Mouse (Mus musculus) right cerebral cortex, adult 18-20 months (tissue): ENCODE results near the gene Akap2.
A peak's percentile ranks its signal among the peaks of the same experiment; 100 is the strongest.

Source experiments
- DNase-seq: peaks from one replicate; pipeline ENCODE4 v3.0.0; 2022; ENCODE audit warnings: mixed read lengths

Gene Akap2

DNA sequence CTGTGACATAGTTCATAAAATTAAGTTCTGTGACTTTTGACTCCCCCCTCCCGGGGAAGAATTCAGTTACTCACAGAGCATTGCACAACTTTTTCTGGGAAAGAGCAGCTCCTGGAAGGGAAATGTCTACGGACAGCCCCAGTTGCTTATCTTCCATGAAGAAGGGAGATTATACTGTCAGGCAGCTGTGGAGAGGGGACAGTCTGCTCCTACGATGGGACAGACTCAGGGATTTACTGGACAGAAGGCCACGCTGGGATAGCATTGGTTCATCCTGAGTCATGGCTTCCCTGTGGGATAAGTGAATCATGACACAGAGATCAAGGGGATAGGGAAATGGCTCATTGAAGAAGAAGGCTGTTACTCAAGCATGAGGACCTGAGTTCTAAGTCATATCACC lies 121.9 kb downstream of the Akap2 start:
- no peak for DNase-seq

DNA sequence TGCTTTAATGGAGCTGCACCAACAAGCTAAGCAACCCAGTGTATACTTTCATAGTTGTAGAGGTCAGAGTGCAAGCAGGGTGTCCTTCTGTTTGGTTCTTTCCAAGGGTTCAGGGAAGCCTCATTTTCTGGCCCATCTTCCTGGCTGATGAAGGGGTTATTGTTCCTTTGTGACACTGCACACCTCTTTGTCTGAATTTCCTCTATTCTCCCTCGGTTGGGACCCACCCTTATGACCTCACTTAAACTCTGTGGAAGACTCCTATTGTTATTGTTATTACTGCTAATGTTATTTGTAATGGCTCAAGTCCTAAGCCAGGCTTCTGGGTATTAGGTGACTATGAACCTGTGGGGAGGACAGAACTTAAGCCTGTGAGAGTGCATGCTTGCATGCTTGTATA lies 124.5 kb downstream of the Akap2 start:
- no peak for DNase-seq

DNA sequence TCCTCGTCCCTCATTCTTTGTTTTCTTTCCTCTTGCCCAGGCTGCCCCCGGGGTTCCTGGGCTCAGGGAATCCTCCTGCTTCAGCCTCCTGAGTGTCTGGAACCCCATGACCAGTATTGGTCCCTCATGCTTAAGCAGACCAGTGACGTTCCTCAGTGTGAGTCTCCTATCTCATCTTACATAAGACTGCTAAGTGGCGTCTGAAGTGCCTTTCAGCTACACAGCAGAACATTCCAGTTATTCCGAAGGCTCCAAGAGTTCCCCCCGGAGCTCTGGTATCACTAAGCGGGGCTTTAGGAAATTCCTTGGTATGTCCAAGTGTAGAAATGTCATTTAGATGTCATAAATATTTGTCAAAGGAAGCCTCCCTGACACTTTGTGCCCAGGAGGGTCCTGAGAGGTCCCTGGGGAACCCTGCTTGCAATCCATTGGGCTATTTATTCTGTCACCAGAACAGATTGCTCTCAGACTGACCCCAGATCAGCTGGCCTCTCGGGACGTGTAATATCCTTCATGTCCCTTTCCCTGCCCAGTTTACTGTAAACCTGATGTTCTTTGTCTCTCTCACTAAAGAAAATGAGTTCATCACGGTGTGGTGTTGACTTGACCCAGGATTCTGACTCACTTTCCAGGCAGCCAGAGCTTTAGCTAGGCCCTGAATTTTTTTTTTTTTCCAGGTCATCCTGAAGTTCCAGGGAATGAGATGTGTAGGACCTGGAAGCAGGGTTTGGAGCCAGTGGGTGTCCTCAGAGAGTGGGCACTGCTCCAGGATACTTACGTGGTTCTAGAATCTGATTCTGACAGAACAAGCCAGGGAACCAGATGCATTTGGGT lies 125.2 kb downstream of the Akap2 start:
- DNase-seq, result no peak

DNA sequence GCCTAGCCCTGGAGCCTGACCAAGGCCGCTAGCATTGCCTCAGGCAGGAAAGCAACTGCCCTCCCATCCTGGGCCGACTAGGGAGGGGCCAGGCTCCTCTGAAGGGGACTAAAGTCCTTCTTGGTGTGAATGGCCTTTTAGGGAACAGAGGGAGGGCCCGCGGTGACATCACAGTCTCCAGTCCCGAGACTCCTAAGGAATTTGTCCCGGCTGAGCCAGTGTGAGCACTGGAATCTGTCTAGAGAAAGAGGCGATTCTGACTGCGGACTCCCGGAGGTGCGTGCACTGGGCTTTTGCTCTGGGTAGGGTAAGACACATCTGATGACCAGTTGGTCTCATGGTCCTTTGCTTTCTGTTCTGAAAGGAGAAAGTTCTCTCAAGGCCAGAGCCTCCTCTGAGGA lies 127.6 kb downstream of the Akap2 start:
- peak; percentile 40 for DNase-seq

DNA sequence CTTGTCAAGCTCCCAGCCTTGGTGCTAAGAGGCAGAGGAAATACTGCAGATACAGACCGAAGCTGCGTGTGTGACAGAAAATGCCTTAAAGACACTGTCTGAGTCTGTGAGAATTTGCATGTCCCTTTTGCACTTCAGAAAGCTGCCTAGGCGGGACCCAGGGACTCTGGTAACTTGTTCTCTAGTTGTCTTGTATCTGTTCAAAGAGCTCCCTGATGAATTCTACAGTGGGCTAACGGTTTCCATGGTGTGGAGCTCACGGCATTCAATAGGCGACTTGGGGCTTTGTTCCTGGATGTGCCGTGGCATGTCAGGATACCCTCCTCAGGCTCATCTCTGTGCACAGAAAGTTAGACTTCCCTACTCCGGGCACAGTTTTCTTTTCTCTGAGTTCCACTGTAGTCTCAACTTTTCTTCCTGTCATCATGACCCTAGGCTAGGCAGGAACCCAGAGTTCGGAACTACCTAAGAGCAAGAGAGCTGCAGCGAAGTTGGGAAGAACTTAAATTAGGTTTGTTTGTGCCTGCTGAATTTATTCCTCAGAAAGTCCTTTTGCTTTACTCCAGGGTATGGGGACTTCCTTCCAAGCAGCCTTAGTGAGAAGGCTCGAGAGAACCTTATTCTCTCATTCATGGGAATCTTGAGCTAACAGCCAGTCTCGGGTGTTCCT lies 128.2 kb downstream of the Akap2 start:
- DNase-seq, result no peak

DNA sequence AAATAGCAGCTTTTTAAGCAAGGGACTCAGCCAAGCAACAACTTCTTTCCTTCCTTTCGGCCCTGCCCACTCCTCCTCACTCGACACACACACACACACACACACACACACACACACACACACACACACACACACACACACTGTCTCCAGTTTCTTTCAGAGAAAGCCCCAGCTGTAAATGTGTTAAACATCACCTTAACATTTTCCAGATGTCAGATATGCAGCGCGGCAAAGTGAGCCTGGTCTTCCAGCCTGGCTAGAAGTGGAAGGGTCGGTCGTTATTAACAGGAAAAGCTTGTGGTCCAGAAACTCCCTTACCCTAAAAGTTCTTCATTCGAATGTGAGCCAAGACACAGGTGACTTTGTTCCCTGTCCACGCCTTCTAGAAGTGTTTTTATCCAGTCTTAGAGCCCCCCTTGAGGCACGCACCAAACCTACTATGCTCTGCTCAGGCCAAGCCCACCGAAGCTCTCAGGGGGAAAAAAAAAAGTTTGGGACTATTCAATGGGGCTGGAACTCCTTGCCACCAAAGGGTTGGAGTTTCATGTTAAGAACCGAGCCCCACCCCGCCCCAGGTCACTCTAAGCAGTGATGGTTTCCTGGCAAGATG lies 129.0 kb downstream of the Akap2 start:
- DNase-seq, result no peak

DNA sequence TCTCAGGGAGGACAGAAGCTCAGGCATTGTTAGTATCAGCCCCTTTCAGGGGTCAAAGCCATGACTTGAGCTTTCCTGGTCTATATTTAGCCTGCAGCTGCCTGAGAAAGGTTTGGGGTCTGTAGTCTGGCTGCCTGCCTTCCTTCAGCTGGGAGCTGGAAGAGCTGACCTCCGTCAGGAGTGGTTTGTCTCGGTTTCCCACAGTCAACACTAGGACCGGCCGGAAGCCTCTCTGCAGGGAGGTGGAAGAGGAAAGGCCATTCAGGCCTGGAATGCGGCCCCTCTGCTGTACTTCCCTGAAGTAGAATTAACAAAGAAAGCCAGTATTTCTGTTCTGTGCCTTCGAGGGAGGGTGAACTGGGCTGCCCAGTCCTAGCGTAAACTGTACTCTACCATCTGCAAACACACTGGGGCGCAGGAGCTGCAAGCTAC lies 129.6 kb downstream of the Akap2 start:
- DNase-seq, result no peak

DNA sequence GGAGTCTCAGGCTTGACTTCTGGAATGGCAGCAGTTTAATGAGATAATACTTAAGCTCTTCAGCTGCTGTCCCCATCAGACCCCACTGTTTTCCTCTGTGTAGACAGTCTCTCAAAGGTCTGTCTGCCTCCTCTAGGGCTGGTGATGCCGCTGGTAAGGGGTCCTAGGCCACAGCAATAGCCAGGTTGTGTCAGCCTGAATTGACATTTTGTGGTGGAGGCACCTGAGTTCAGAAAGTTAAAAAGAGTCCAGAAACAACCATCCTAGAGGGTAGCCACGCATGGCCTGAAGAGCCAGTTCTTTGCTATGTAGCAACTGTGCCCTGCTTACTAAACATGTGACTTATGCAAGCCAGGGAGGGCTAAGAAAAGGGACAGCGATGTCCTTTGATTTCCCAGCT lies 130.2 kb downstream of the Akap2 start:
- no peak for DNase-seq

DNA sequence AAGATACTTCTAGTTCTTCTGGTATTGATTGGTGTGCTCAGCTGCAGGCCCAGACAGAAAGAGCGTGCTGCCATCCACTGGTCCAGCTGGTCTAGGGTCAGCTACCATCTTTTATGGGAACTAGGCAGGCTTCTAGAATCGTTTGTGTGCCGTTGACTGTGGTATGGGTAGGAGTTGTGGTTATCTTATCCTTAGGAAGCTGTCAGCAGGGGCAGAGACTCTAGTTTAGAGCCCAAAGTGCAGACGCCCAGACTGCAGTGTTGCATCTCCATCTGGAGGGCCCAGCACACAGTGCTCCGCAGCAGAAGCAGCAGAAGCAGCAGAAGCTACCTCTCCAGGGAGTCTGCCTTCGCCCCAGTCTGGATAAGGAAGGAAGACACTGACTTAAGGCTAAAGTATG lies 132.0 kb downstream of the Akap2 start:
- no peak for DNase-seq

DNA sequence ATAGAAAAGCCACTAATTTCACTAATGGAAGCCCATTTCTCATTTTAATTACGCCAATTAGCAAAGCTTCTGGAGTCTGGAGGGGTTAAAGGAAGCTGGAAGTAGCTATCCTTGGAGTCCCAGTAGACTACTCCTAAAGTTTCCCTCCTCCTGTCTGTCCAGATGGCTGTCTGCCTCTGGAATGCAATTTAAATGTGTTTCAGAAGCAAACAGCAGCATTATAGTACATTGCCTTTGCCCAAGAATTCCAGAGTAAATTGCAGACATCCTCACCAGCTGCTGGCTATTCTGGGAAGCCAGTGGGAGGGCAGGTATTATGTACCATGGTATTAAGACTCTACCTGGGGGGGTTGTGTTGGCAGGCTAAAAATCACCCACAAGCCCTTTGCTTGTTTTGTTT lies 134.3 kb downstream of the Akap2 start:
- DNase-seq, result no peak

DNA sequence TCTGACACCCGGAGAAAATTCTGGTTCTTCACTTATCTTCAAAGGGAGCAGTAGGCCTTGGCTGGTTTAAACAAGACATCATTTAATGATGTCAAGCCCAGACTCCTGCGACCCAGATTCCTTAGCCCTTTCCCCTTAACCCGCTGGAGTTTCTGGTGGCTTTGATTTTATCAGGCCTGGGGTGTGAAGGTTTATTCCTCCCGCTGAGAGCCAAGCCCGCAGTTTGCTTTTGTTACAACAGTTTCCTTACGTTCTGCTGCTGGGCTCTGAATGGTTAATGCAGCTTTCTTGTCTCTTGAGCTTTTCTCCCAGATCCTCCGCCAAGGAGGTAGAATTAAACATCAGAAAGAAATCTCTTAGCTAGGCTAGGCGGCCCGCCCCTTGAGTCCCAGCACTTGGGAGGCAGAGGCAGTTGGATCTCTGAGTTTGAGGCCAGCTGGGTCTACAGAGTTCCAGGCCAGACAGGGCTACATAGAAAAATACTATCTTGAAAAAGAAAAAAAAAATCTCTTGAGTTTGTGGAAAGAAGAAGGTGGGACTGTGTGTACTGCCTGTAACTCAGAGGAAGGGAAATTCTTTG lies 135.1 kb downstream of the Akap2 start:
- no peak for DNase-seq

DNA sequence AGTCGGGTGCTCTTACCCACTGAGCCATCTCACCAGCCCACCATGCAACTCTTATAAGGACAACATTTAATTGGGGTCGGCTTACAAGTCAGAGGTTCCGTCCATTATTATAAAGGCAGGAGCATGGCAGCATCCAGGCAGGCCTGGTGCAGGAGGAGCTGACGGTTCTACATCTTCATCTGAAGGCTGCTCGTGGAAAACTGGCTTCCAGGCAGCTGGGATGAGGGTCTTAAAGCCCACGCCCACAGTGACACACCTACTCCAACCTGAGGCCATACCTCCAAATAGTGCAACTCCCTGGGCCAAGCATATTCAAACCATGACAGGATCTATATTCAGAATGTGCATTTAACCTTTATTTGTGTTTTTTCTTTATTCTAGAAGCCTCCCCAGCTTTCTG lies 136.7 kb downstream of the Akap2 start:
- no peak for DNase-seq

DNA sequence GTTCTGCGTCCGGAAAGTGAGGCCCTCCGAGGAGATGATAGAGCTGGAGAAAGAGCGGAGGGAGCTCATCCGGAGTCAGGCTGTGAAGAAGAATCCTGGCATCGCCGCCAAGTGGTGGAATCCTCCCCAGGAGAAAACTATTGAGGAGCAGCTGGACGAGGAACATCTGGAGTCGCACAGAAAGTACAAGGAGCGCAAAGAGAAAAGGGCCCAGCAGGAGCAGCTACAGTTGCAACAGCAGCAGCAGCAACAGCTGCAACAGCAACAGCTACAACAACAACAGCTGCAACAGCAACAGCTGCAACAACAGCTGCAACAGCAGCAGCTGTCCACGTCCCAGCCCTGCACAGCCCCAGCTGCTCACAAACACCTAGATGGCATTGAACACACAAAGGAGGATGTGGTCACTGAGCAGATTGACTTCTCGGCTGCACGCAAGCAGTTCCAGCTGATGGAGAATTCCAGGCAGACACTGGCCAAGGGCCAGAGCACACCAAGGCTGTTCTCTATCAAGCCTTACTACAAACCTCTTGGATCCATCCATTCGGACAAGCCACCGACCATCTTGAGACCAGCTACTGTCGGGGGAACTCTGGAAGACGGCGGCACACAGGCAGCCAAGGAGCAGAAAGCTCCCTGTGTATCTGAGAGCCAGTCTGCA lies 138.0 kb downstream of the Akap2 start:
- DNase-seq, result no peak

DNA sequence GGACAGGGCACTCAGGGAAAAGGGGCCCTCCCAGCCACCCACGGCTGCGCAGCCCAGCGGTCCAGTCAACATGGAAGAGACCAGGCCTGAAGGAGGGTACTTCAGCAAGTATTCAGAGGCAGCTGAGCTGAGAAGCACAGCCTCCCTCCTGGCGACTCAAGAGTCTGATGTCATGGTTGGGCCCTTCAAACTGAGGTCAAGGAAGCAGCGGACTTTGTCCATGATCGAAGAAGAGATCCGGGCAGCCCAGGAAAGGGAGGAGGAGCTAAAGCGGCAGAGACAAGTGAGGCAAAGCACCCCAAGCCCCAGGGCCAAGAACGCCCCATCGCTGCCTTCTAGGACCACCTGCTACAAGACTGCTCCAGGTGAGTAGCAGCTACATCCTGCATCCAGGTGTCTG lies 139.2 kb downstream of the Akap2 start:
- no peak for DNase-seq

DNA sequence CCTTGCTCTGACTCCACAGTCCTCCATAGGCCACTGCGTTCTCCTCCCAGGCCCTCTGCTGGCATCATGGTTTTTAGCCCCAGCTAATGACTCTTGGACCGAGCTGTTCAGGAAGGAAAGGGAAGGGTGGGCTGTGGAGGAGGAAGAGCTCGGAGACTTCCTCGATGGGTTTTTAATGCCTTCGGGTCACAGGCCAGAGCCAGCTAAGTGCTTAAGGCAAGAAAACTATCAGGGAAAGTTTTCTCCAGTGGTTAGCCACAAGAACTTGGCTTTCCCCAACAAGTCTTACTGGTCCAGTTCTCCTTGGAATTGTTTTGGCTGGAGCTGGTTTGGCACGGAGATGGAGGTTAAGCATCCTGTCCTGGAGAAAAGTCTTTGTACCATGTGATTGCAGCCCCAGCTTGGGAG lies 142.8 kb downstream of the Akap2 start:
- DNase-seq, result no peak

DNA sequence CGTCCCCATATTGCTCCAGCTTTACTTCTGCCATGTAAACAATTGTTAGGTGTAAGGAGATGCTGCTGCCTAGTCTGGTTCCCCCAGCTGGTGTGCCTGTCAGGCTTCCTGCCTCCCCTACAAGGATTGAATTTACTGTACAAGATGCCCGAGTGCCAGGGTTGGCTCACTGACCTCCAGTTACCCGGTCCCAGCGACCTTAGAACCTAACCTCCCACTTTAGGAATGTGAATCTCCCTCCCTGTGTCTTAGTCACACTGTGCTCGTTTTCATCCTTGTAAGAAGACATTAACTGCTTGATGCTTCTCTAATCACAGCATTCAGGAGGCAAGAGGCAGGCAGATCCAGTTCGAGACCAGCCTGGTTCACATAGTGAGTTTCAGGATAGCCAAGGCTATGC lies 143.7 kb downstream of the Akap2 start:
- no peak for DNase-seq

DNA sequence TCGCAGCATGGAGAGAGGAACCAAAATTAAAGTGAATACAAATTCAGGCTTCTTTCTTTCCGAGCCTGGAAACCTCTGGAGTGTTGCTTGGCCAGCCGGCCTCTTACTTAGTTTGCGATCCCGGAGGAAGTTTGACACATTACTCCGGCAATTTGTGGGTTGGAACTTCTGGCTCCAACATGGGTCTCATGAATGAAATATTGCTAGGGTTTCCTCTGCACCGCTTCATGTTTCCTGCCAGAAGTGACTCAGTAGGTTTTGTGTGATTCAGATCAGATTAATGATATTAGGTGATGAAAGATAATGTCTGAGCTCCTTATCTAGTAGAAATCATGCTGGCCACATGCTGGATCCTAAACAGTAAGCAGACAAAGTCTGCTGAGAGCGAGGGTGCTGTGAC lies 144.4 kb downstream of the Akap2 start:
- DNase-seq, result no peak

DNA sequence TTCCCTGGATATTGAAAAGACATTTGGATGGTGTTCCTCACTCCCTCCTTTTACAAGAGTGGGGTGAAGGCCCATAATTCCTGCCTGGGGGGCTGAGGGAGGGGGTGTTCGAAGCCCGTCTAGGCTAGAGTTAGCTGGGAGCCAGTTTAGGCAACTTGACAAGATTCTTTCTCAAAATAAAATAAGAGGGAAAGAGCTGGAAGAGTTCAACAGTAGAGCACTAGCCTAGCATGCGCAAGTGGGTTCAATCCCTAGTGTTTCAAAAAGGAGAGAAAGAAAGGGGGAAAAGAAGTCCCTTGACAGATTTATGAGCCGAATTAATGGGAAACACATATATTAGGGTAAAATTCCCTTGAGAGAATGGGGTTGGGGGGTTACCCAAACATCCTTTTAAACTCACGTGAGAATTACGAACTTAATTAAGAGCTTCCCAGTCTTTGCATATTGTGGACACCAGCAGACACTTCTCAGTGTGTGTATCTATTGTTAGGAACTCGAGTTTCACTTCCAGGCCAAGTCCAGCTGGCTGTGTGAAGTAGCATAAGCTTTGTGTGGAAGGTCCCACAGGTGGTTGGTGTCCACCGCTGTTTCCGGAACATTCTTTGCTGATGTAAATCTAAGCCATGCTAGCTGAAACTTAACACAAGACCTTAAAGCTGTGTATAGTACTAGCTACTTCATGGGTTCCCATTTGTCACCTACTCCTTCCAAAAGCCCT lies 145.0 kb downstream of the Akap2 start:
- DNase-seq, result no peak

DNA sequence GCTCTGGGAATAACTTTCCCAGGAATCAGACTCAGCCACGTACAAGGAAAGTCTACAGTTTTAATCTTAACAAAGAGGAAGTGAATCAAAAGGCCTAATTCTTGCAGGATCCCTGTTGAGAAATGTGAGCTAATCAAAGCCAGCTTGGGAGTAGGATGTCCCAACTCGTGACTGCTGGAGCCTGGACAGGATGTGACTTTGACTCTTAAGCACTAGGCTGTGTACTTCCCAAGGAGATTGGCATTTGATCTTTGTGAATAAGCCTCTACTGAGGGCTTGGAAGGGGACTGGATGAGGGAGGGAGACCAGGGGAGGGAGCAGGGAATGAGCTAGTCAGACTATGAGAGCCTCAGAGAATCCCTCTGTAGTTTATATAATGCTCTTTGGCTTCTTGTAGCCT lies 148.6 kb downstream of the Akap2 start:
- DNase-seq, result no peak

DNA sequence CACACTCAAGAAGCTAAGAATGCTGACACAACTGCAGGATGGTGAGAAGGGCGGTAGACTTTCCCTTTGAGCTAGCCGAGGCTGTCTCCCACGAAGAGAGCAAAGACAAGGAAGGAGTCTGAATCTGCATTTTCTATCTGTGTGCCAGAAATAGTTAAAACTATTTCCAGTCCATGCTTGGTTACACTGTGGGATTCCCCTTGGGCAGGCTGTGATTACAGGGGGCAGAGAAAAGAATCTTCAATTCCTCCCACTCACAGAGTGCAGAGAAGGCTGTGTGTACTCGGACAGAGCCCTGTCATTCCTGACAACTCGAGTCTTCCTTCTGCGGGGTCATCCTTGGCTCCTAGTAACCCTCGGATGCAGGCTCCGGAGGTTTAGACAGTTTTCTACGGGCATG lies 149.5 kb downstream of the Akap2 start:
- no peak for DNase-seq

DNA sequence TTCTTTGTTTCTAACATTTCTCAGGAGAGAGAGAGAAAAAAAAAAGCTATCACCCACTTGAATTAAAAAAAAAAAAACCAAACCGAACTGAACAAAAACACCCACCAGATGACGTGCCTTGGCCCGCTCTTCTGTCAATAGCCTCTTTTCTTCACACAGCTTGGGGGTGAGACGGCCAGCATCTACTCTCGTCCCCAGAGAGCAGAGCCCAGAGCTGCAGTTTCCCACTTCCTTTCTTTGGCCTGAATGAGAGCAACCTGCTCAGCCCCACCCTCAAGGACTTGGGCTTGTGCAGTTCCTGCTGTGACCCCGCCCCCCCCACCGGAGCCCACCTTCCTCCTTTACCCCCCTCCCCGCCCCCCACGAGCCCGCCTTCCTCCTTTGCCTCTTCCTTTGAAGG lies 150.0 kb downstream of the Akap2 start:
- DNase-seq, result no peak

DNA sequence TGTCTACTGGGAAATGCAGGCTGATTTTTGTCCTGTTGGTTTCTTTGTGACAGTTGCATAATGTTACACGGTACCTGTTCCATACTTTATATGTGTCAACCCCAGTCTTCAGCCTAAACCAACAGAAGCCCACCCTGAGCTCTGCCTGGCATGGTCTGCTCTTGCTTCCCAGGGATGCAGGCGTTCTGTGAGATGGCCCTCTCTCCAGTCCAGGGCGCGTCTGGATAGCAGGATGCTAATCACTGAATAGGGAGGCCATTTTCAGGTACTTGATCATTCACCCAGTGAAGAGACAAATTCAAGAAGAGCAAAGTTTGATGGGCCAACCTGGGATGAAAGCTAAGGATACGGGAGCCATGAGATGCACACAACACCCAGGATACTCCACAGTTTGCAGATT lies 161.7 kb downstream of the Akap2 start:
- no peak for DNase-seq
